Mouse (Mus musculus) heart, embryonic 15.5 days (tissue): Measurements from ENCODE around the gene Wdr18. TPM values are rescaled to one million over a fixed set of nuclear protein-coding genes. Genes with fewer than 3 reads are reported as not detected.

Source experiments
- ATAC-seq: fragments of 200-750 bp; cut with Nextera tagmentation; replicated peaks from 2 replicates; pipeline ENCODE4 v1.8.0; 2017; ENCODE audit warnings: low read depth, moderate TSS enrichment; ENCODE audit not compliant: insufficient number of reproducible peaks, insufficient read depth, low FRiP score
- H3K27ac ChIP-seq: fragments of 300-500 bp; sonication (generic); 2 replicates; pipeline ENCODE4 v1.5.1; 2015; ENCODE audit warnings: mild to moderate bottlenecking, inconsistent platforms
- H3K27me3 ChIP-seq: fragments of 300-500 bp; sonication (generic); 2 replicates; pipeline ENCODE4 v1.6.1; 2015; ENCODE audit warnings: inconsistent platforms
- H3K36me3 ChIP-seq: fragments of 300-500 bp; sonication (generic); 2 replicates; pipeline ENCODE4 v1.6.1; 2015; ENCODE audit warnings: mild to moderate bottlenecking, inconsistent platforms
- H3K4me1 ChIP-seq: fragments of 300-500 bp; sonication (generic); replicated peaks from 2 replicates; pipeline ENCODE4 v1.6.1; 2015; ENCODE audit warnings: inconsistent platforms
- H3K4me2 ChIP-seq: fragments of 300-500 bp; sonication (generic); 2 replicates; pipeline ENCODE4 v1.6.1; 2015; ENCODE audit warnings: inconsistent platforms, mild to moderate bottlenecking, moderate library complexity
- H3K4me3 ChIP-seq: fragments of 300-500 bp; sonication (generic); 2 replicates; pipeline ENCODE4 v1.5.1; 2015; ENCODE audit warnings: mild to moderate bottlenecking, inconsistent platforms
- H3K9ac ChIP-seq: fragments of 300-500 bp; sonication (generic); 2 replicates; pipeline ENCODE4 v1.6.1; 2015; ENCODE audit warnings: mild to moderate bottlenecking, inconsistent platforms
- H3K9me3 ChIP-seq: fragments of 300-500 bp; sonication (generic); replicated peaks from 2 replicates; pipeline ENCODE4 v1.6.1; 2016; ENCODE audit warnings: inconsistent platforms
- whole genome bisulfite sequencing: fragments of 180-500 bp; shearing (Covaris S2); methylation state at CpG from one replicate; pipeline ENCODE4 v1.1.7; 2015; ENCODE audit warnings: mixed read lengths; 5-methylcytosine and 5-hydroxymethylcytosine counted together
- polyA plus RNA-seq: library from polyadenylated mRNA; unstranded; fragments of >200 nt; fragmentation: Nextera tagmentation; extraction: Ambion mirVana; gene quantifications from 2 replicates; pipeline ENCODE4 v1.2.1, GENCODE M21; 2015

Wdr18 gene
- polyA plus RNA-seq, 1 experiment from 2014 or later, result 56.7 TPM

- peak overlapping the region; percentile 18; the same call in 1 of the 2 replicates for H3K4me3 ChIP-seq
- 9% methylated on average over 21 of the region's 21 CpGs for WGBS
- H3K9me3 ChIP-seq, result no peaks in the 10 kb centered on the region
- no peaks in the 10 kb centered on the region for H3K36me3 ChIP-seq
- H3K4me1 ChIP-seq, result peaks cover 60% of the 10 kb centered on the region
- H3K27ac ChIP-seq, result no peak overlapping the region
- ATAC-seq, result no peak
- no peak overlapping the region for H3K9ac ChIP-seq
- peaks cover 65% of the 10 kb centered on the region for H3K27me3 ChIP-seq
- peak overlapping the region; percentile 40; the same call in 1 of the 2 replicates for H3K4me2 ChIP-seq
These were observed 40.6 kb upstream of the Wdr18 start for GRCm38 (mm10) chr10:79919251-79919849.

DNA sequence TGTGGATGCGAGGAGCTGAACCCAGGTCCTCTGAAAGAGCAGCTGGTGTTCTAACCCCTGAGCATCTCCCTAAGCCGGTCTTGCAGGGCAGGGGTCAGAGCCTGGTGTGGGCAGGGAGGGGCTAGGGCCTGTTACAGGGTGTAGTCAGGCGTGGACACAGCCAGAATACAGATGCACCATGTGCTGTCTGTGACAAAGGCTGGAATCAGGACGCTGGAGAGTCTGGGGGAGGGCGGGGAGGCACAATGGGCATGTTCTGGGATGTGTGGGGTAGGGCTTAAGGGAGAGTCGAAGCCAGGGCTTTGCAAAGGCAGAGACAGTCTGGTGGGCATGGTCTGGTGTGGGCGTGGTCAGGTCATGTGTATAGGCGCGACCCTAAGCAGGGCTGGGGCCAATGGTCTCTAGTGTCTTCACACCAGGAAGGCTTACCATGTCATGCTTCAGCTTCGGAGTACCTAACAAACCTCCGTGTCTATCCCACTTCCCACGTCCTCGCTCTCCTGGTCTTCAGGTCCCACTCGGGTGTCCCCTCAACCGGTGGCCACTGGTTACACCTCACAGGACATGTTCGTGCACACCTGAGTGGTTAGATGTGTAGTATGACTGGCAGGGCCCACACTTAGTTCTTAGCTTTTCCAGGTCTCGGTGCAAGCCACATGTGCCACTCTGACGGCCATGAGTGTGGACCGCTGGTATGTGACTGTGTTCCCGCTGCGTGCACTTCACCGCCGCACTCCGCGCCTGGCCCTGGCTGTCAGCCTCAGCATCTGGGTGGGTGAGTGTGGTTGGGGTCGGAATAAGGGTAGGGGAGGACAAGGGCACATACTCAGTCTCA, 39.7 kb upstream of the Wdr18 start:
- ATAC-seq, result no peak
- H3K4me1 ChIP-seq, result peaks cover 54% of the 10 kb centered on the region
- no peaks in the 10 kb centered on the region for H3K36me3 ChIP-seq

DNA sequence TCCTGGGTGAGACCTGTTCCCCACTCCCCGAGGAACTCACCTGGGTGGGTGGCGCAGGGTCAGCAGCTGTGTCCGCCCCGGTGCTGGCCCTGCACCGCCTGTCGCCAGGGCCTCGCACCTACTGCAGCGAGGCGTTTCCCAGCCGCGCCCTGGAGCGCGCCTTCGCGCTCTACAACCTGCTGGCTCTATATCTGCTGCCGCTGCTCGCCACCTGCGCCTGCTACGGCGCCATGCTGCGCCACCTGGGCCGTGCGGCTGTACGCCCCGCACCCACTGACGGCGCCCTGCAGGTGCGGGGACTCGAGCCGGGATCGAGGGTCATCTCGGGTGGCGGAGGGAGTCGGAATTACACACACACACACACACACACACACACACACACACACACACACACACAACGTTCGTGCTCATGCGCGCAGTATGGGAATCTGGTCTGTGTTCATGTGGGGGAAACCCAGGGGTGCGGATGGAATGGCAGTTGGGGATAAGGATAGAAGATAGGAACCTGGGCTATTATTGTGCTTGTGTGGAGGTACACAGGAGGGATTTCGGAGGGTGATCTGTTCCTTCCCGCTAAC, 38.9 kb upstream of the Wdr18 start, which contains the start of gene R3hdm4:
TSS of gene R3hdm4 (minus strand) at position 251 of the 578 bp plus-strand sequence.
- Histone ChIP-seq H3K9me3 (no peaks in the 10 kb centered on the region), H3K27me3 (peaks cover 65% of the 10 kb centered on the region), H3K27ac (no peak within 1 kb of the TSS), H3K4me1 (peaks cover 55% of the 10 kb centered on the region), H3K4me2 (peak within 1 kb of the TSS; percentile 63), H3K9ac (peak within 1 kb of the TSS; percentile 23; the same call in 1 of the 2 replicates), H3K4me3 (peak within 1 kb of the TSS; percentile 38), H3K36me3 (no peaks in the 10 kb centered on the region)
- 5% methylated on average over 41 of the region's 41 CpGs for WGBS
- no peak for ATAC-seq

More for the DNA sequence above, 39.7 kb upstream of the Wdr18 start:
- Histone ChIP-seq H3K4me3 (peak overlapping the region; percentile 38), H3K9ac (no peak overlapping the region), H3K9me3 (no peaks in the 10 kb centered on the region), H3K27ac (no peak overlapping the region), H3K27me3 (peaks cover 65% of the 10 kb centered on the region), H3K4me2 (peak overlapping the region; percentile 63)
- WGBS, result 25% methylated on average over 26 of the region's 26 CpGs

GRCm38 (mm10) chr10:79921572-79921971, 38.4 kb upstream of the Wdr18 start:
- no peaks in the 10 kb centered on the region for H3K9me3 ChIP-seq
- H3K27me3 ChIP-seq, result peaks cover 65% of the 10 kb centered on the region
- H3K9ac ChIP-seq, result peak overlapping the region; percentile 23; the same call in 1 of the 2 replicates
- no peaks in the 10 kb centered on the region for H3K36me3 ChIP-seq
- WGBS, result 4% methylated on average over 34 of the region's 34 CpGs
- H3K4me2 ChIP-seq, result peak overlapping the region; percentile 63
- no peak overlapping the region for H3K27ac ChIP-seq
- peak overlapping the region; percentile 38 for H3K4me3 ChIP-seq
- H3K4me1 ChIP-seq, result peaks cover 57% of the 10 kb centered on the region
- no peak for ATAC-seq

- peak overlapping the region; percentile 95; the same call in 1 of the 2 replicates for H3K27ac ChIP-seq
- peak overlapping the region; percentile 83 for H3K4me3 ChIP-seq
- H3K27me3 ChIP-seq, result peaks cover 35% of the 10 kb centered on the region
- H3K4me1 ChIP-seq, result peaks cover 52% of the 10 kb centered on the region
- H3K36me3 ChIP-seq, result no peaks in the 10 kb centered on the region
- H3K9me3 ChIP-seq, result no peaks in the 10 kb centered on the region
- WGBS, result 11% methylated on average over 29 of the region's 29 CpGs
- peak overlapping the region; percentile 80 for H3K4me2 ChIP-seq
- peak overlapping the region; percentile 92; the same call in 1 of the 2 replicates for H3K9ac ChIP-seq
- no peak for ATAC-seq
These were observed 34.8 kb upstream of the Wdr18 start for GRCm38 (mm10) chr10:79924998-79925784.

DNA sequence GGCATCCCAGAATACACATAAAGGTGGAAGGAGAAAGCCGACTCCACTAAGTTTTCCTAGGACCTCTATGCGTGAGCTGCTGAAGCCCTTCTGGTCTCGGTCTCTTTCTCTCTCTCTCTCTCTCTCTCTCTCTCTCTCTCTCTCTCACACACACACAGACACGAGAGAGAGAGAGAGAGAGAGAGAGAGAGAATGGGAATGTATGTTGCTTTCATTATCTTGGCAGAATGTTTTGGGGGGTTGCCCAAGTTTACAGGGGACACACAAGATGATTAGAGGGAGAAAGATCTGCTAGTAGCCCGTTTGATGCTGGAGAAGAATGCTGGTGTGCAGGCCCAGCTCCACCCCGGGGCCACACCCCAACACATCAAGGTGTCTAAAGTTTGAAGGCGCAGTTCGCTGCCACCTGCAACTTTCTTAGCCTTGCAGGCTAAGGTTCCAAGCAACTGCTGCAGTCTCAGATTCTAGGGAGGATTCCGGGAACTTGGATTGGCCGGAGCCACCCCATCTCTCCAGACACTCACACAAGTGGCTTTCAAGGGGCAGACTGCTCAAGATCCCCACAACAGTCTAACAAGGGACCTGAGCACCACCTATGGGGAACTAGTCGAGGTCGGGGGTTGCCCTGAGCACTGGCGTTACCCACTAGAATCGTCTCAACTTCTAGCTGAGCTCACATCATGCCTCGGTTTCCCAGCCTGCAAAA, 34.0 kb upstream of the Wdr18 start:
- H3K9me3 ChIP-seq, result no peaks in the 10 kb centered on the region
- ATAC-seq, result no peak
- peak overlapping the region; percentile 95 for H3K27ac ChIP-seq
- peaks cover 28% of the 10 kb centered on the region for H3K27me3 ChIP-seq
- 4% methylated on average over 14 of the region's 15 CpGs for WGBS
- H3K36me3 ChIP-seq, result peaks cover 3% of the 10 kb centered on the region; the same call in 1 of the 2 replicates
- peak overlapping the region; percentile 92 for H3K9ac ChIP-seq
- H3K4me2 ChIP-seq, result peak overlapping the region; percentile 80
- H3K4me3 ChIP-seq, result peak overlapping the region; percentile 83
- H3K4me1 ChIP-seq, result peaks cover 47% of the 10 kb centered on the region

DNA sequence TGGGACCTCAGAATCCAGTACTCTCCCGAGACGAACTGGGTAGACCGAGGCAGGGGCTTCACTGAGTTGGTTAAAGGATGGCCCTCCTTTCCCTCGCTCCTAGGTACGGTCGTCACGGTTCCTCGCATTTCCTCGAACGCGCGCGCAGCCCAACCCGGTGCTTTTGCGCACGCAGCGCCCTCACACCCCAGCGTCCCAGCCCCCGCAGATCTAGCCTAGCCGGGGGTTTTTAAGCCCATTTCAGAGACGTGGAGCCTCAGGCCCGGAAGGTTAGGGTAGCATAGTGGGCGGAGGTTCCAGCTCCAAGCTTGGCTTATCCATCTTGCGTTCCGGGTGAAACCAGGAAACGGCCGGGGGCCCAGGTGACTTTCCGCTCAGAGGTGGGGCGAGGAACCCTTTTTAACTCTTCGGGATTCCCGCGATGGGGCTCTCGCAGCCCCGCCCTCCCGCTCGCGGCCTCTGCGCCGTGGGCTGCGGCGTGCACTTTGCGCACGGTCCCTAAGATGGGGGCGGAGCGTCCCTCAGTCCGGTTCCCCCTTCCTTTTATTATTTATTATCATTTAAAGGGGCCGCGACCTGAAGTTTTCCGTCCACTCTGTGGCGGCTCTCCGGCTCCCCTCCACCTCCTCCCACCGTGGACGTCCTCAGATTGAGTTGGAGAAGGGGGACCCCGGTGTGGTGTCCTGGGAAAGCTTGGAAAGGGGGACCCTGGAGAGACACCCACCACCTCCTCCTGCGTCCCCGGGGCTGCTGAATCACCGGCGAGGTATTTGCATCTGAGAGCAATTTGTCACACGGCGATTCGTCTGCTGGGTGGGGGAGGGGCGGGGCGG, 33.2 kb upstream of the Wdr18 start, which contains the start of gene Arid3a:
TSS of gene Arid3a (plus strand) at position 553 of the 833 bp plus-strand sequence.
- H3K4me2 ChIP-seq, result peak within 1 kb of the TSS; percentile 80
- peaks cover 43% of the 10 kb centered on the region for H3K4me1 ChIP-seq
- H3K4me3 ChIP-seq, result peak within 1 kb of the TSS; percentile 83
- H3K27ac ChIP-seq, result peak within 1 kb of the TSS; percentile 95
- peaks cover 10% of the 10 kb centered on the region for H3K36me3 ChIP-seq
- H3K27me3 ChIP-seq, result peaks cover 20% of the 10 kb centered on the region
- WGBS, result under 1% methylated on average over 63 of the region's 63 CpGs
- no peaks in the 10 kb centered on the region for H3K9me3 ChIP-seq
- H3K9ac ChIP-seq, result peak within 1 kb of the TSS; percentile 92
- ATAC-seq, result peak; percentile 61

DNA sequence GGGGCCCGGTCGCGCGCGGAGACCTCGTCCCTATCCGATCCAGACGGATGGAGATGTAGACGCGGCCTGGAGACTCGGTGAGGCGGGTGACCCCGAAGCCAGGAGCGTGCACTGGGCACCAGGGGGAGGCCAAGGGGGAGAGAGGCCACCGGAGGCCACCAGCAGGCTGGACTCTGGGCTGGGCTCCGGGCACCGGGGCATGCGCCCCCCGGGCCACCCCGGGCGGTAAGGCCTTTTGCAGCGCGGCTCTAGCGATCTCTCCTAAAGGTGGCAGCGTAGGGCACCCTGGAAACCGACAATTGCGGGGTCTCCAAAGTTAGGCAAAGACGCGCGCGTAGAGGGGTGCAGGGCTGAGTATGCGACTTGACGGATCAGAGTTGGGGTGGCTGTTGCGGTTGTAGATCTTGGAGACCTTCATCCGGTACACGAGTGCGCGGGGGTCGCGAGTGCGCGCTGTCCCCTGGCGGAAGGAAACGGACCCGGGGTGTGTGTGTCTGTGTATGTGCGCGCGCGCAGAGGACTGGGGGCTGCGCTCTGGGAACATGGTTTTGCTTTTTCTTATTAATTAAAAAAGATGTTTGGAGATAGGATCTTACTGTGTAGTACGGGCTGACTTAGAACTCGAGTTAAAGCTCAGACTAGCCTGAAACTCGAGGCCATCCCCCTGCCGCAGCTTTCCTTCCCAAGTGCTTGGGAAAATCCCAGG, 32.5 kb upstream of the Wdr18 start:
- peaks cover 12% of the 10 kb centered on the region for H3K36me3 ChIP-seq
- peaks cover 47% of the 10 kb centered on the region for H3K4me1 ChIP-seq
- peak overlapping the region; percentile 95 for H3K27ac ChIP-seq
- peak; percentile 39; the same call in 1 of the 2 replicates for ATAC-seq
- WGBS, result under 1% methylated on average over 54 of the region's 54 CpGs
- peak overlapping the region; percentile 92 for H3K9ac ChIP-seq
- no peaks in the 10 kb centered on the region for H3K9me3 ChIP-seq
- peaks cover 12% of the 10 kb centered on the region for H3K27me3 ChIP-seq
- peak overlapping the region; percentile 83 for H3K4me3 ChIP-seq
- H3K4me2 ChIP-seq, result peak overlapping the region; percentile 80

- H3K4me3 ChIP-seq, result peak overlapping the region; percentile 83
- under 1% methylated on average over 29 of the region's 29 CpGs for WGBS
- H3K27me3 ChIP-seq, result peaks cover 5% of the 10 kb centered on the region
- H3K4me1 ChIP-seq, result peaks cover 54% of the 10 kb centered on the region
- no peaks in the 10 kb centered on the region for H3K9me3 ChIP-seq
- peaks cover 12% of the 10 kb centered on the region for H3K36me3 ChIP-seq
- H3K9ac ChIP-seq, result peak overlapping the region; percentile 92
- no peak for ATAC-seq
- peak overlapping the region; percentile 80 for H3K4me2 ChIP-seq
- peak overlapping the region; percentile 95 for H3K27ac ChIP-seq
These were observed 31.8 kb upstream of the Wdr18 start for GRCm38 (mm10) chr10:79928030-79928694.
